Mouse (Mus musculus) pancreas, adult 10 weeks (tissue): Measurements from ENCODE around the gene Gm3755. TPM values are rescaled to one million over a fixed set of nuclear protein-coding genes. Genes with fewer than 3 reads are reported as not detected.

Experiments used
- polyA plus RNA-seq: library from polyadenylated mRNA; stranded (reverse); fragments of 350-450 nt; fragmentation: Illumina TruSeq; extraction: RNeasy Lipid Tissue Mini Kit (QIAGEN cat#74804); gene quantifications from one replicate; pipeline ENCODE4 v1.2.3, GENCODE M21; 2015; ENCODE audit warnings: low read depth, low replicate concordance; ENCODE audit not compliant: insufficient read depth

Gene Gm3755
- not detected for polyA plus RNA-seq

GRCm38 (mm10) chr14:7450817-7451216 lies at the start of gene Gm3755:
Gm3755 (minus strand) TSS chr14:7450917.

GRCm38 (mm10) chr14:7483662-7484061 lies 32.9 kb upstream of the Gm3755 start, which contains the start of gene Gm3752:
Gm3752 (minus strand) TSS chr14:7483762.

Other genes with a start within 250 kb of the Gm3755 start
- gene Gm3727, start 186.2 kb downstream of the Gm3755 start, polyA plus RNA-seq = not detected
- gene Gm3739, start 135.9 kb downstream of the Gm3755 start, polyA plus RNA-seq = not detected
- not detected for gene Gm5797, start 118.5 kb downstream of the Gm3755 start, polyA plus RNA-seq
- gene Gm8374, start 85.8 kb downstream of the Gm3755 start, polyA plus RNA-seq = not detected
- gene Gm3752, start 32.8 kb upstream of the Gm3755 start, polyA plus RNA-seq = not detected
- gene Gm3558, start 117.6 kb upstream of the Gm3755 start, polyA plus RNA-seq = not detected
- not detected for gene Gm10338, start 144.7 kb upstream of the Gm3755 start, polyA plus RNA-seq
- not detected for gene Gm10128, start 193.1 kb upstream of the Gm3755 start, polyA plus RNA-seq